Mouse (Mus musculus) layer of hippocampus, adult 9-11 months (tissue): Measurements from ENCODE around the gene Mtfmt.

Experiments
- DNase-seq: peaks from one replicate; pipeline ENCODE4 v3.0.0; 2022

The Mtfmt gene

GRCm38 (mm10) chr9:65428003-65428402, 7.6 kb upstream of the Mtfmt start:
- no peak for DNase-seq

GRCm38 (mm10) chr9:65430401-65430800, 5.2 kb upstream of the Mtfmt start:
- no peak for DNase-seq

GRCm38 (mm10) chr9:65430921-65431320, 4.7 kb upstream of the Mtfmt start:
- no peak for DNase-seq

GRCm38 (mm10) chr9:65432236-65432635, 3.3 kb upstream of the Mtfmt start:
- peak; percentile 83 for DNase-seq

GRCm38 (mm10) chr9:65434140-65434539, 1.4 kb upstream of the Mtfmt start:
- no peak for DNase-seq

- DNase-seq: no peak
Measured at GRCm38 (mm10) chr9:65435211-65435610, 371 bp upstream of the Mtfmt start.

- DNase-seq: no peak
Measured at GRCm38 (mm10) chr9:65444692-65445091, 9.1 kb downstream of the Mtfmt start.

- no peak for DNase-seq
Measured at GRCm38 (mm10) chr9:65447951-65448350, 12.4 kb downstream of the Mtfmt start.

GRCm38 (mm10) chr9:65458975-65459374, 23.4 kb downstream of the Mtfmt start:
- no peak for DNase-seq

- DNase-seq: no peak
Measured at GRCm38 (mm10) chr9:65460198-65460597, 24.6 kb downstream of the Mtfmt start.

- peak; percentile 94 for DNase-seq
Measured at GRCm38 (mm10) chr9:65460732-65461442, 25.3 kb downstream of the Mtfmt start, which contains the start of gene Spg21. Gene Spg21, plus strand, starts transcription at chr9:65460947.

- no peak for DNase-seq
Measured at GRCm38 (mm10) chr9:65462544-65462943, 27.0 kb downstream of the Mtfmt start.

- peak; percentile 58 for DNase-seq
Measured at GRCm38 (mm10) chr9:65464161-65464560, 28.6 kb downstream of the Mtfmt start.

GRCm38 (mm10) chr9:65465241-65465640, 29.7 kb downstream of the Mtfmt start:
- DNase-seq: no peak

GRCm38 (mm10) chr9:65467686-65468085, 32.1 kb downstream of the Mtfmt start:
- no peak for DNase-seq

- DNase-seq: no peak
Measured at GRCm38 (mm10) chr9:65472769-65473168, 37.2 kb downstream of the Mtfmt start.

GRCm38 (mm10) chr9:65479158-65479557, 43.6 kb downstream of the Mtfmt start:
- no peak for DNase-seq

GRCm38 (mm10) chr9:65480071-65480470, 44.5 kb downstream of the Mtfmt start:
- DNase-seq: no peak

GRCm38 (mm10) chr9:65491476-65491875, 55.9 kb downstream of the Mtfmt start:
- no peak for DNase-seq

GRCm38 (mm10) chr9:65492351-65492750, 56.8 kb downstream of the Mtfmt start:
- DNase-seq: no peak

- DNase-seq: no peak
Measured at GRCm38 (mm10) chr9:65492851-65493250, 57.3 kb downstream of the Mtfmt start.

- no peak for DNase-seq
Measured at GRCm38 (mm10) chr9:65502146-65502545, 66.6 kb downstream of the Mtfmt start.
